Mouse (Mus musculus): ENCODE results near the gene Ofcc1. TPM values are rescaled to one million over a fixed set of nuclear protein-coding genes. Genes with fewer than 3 reads are reported as not detected.
A peak's percentile ranks its signal among the peaks of the same experiment; 100 is the strongest.

Ofcc1 gene
- polyA plus RNA-seq, 1 experiment from 2014 or later = not detected

DNA sequence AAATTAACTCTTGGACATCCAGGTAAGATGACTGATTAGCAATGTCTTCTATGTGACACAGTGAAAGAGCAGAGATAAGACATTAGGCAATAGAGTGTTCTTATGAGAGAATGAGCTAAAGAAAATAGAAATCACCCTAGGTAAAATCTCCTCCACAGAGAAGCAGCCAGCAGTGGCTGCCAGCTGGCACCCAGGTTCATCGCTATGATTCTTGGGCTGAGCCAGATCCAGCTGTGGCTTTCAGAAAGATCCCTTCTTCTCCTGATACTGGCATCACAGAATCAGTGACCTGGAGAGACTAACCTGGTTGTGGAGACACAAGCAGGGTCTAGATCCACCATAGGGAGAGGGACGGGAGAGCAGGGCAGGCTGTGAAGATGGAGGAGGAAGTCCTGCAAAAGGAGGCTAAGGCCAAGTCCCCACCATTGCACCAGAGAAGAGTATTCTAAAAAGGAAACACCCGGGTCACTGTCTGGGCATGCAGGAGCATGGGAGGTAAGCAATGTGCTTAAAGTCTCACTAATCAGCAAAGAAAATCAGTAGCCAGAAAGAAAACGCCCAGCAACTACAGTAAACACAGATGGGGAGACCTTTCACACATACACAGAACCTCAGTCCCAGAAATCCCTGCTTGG lies 46.0 kb downstream of the Ofcc1 start:
- 78% methylated on average over 4 of the region's 4 CpGs for WGBS
- ATAC-seq (replicated peaks; ENCODE audit: low FRiP score) = no peak
- H3K36me3 ChIP-seq = no peaks in the 10 kb centered on the region
- H3K4me1 ChIP-seq = 0 out of 2 replicates have a peak, but pooled peaks cover 2% of the 10 kb centered on the region
- no peak overlapping the region for H3K4me2 ChIP-seq
- no peak overlapping the region for H3K27ac ChIP-seq
- no peaks in the 10 kb centered on the region for H3K9me3 ChIP-seq (replicated peaks)
- H3K27me3 ChIP-seq = no peaks in the 10 kb centered on the region
- H3K9ac ChIP-seq = no peak overlapping the region
- no peak overlapping the region for H3K4me3 ChIP-seq (replicated peaks)

DNA sequence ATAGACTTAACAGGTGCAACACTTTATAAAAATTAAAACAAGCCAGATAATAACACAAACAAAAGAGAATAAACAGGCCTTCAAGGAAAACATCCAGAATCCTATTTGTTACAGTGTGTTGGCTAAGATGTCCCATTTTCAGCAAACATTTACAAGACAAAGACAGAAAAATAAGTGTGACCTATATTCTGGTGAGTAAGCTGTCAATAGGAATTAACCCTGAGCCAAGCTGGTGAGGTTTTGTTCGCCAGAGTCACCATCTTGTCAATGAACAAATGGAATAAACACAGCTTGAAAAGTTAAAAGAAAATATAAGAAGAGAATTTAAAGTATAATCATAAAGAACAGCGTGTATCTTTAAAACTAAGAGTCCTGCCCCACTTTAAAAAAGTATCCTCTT lies 68.4 kb downstream of the Ofcc1 start:
- no peaks in the 10 kb centered on the region for H3K4me1 ChIP-seq
- H3K27me3 ChIP-seq = no peaks in the 10 kb centered on the region
- no peak overlapping the region for H3K27ac ChIP-seq
- no peak overlapping the region for H3K4me2 ChIP-seq
- H3K4me3 ChIP-seq (replicated peaks) = no peak overlapping the region
- H3K9me3 ChIP-seq (replicated peaks) = no peaks in the 10 kb centered on the region
- no peak for ATAC-seq (replicated peaks; ENCODE audit: low FRiP score)
- H3K9ac ChIP-seq = no peak overlapping the region
- no peaks in the 10 kb centered on the region for H3K36me3 ChIP-seq
- WGBS = 81% methylated on average over 2 of the region's 2 CpGs

DNA sequence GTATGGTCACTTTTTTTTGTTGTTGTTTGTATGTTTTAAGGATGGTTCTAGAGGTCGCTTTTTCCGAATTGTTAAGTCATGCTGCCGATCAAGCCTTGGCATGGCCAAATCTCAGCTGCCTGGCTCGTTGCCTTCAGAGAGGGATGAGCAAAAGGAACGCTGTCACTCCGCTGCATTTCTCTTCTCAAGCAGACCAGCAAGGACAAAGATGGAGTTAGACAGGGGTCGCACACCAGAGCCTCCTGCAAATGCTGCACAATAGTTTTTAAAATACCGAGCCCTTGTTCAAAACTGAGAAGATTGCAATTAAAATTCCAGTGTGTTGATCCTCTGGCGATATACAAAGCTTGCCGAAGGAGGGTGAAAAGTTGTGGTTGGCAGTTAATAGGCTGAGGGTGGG lies 70.4 kb downstream of the Ofcc1 start:
- H3K36me3 ChIP-seq = no peaks in the 10 kb centered on the region
- H3K4me3 ChIP-seq (replicated peaks) = no peak overlapping the region
- no peak overlapping the region for H3K4me2 ChIP-seq
- H3K9me3 ChIP-seq (replicated peaks) = no peaks in the 10 kb centered on the region
- H3K4me1 ChIP-seq = peaks cover 8% of the 10 kb centered on the region
- no peak for ATAC-seq (replicated peaks; ENCODE audit: low FRiP score)
- no peak overlapping the region for H3K9ac ChIP-seq
- no peak overlapping the region for H3K27ac ChIP-seq
- 83% methylated on average over 10 of the region's 10 CpGs for WGBS
- H3K27me3 ChIP-seq = no peaks in the 10 kb centered on the region

DNA sequence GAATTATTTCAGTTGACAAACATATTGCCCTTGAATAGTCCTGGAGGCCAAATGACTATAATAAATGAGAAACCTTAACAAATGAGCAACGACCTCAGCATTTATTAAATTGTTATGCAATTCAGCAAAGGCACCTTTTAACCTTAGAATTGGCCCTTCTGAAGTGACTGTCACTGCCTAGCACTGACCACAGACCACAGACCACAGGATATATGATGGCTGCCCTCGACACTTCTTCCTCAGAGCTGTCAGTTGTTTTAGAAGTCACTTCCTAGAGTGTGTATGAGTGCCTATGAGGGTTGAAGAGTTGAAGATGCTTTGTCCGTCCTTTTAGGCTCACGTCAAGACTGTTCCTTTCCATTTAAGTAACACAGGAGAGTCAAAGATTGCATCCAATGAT lies 72.6 kb downstream of the Ofcc1 start:
- no peak for ATAC-seq (replicated peaks; ENCODE audit: low FRiP score)
- no peak overlapping the region for H3K27ac ChIP-seq
- no peak overlapping the region for H3K4me2 ChIP-seq
- peaks cover 16% of the 10 kb centered on the region for H3K4me1 ChIP-seq
- no peak overlapping the region for H3K9ac ChIP-seq
- H3K9me3 ChIP-seq (replicated peaks) = no peaks in the 10 kb centered on the region
- no peaks in the 10 kb centered on the region for H3K36me3 ChIP-seq
- WGBS = 84% methylated on average over 4 of the region's 4 CpGs
- no peak overlapping the region for H3K4me3 ChIP-seq (replicated peaks)
- no peaks in the 10 kb centered on the region for H3K27me3 ChIP-seq

DNA sequence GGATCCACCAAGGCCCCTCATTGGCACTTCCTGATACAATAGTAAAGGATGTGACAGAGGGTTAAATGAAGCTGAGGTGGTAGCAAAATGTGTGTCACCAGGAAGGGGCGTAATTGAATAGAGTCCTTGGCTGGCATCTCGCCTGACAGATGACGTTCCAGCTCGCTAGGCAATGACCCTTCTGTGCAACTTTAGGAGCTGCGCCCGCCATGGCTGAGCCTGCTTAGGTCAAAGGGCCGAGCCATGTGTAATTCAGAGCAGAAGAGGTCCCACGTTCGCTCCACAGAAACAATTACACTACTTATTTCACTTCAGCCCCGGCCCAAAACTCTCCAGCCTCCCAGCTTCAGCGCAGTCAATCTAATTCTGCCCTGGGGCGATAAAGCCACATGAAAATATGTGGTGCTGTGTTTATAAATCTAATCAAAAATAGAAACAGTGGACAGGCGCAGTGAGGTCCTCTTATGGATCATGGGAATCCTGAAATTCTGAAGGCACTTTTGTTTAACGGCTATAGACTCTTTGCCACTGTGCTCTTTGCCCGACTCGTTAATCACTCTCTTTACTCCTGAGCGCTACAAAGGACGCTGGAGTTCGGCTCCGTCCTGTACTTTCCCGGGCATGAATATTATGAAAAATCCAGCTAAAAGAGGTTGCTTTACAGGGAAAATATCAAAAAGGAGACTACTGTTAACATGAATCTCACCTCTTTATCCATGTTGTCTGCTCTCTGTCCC lies 73.8 kb downstream of the Ofcc1 start:
- Histone ChIP-seq H3K9me3 (replicated peaks) (no peaks in the 10 kb centered on the region), H3K4me1 (peaks cover 16% of the 10 kb centered on the region), H3K4me2 (peak overlapping the region; percentile 50), H3K36me3 (no peaks in the 10 kb centered on the region), H3K27me3 (no peaks in the 10 kb centered on the region), H3K9ac (no peak overlapping the region), H3K4me3 (replicated peaks) (peak overlapping the region; percentile 27), H3K27ac (no peak overlapping the region)
- 0 out of 2 replicates have a peak, but pooled peaks have one; percentile 52 for ATAC-seq (replicated peaks; ENCODE audit: low FRiP score)
- WGBS = 19% methylated on average over 21 of the region's 21 CpGs

DNA sequence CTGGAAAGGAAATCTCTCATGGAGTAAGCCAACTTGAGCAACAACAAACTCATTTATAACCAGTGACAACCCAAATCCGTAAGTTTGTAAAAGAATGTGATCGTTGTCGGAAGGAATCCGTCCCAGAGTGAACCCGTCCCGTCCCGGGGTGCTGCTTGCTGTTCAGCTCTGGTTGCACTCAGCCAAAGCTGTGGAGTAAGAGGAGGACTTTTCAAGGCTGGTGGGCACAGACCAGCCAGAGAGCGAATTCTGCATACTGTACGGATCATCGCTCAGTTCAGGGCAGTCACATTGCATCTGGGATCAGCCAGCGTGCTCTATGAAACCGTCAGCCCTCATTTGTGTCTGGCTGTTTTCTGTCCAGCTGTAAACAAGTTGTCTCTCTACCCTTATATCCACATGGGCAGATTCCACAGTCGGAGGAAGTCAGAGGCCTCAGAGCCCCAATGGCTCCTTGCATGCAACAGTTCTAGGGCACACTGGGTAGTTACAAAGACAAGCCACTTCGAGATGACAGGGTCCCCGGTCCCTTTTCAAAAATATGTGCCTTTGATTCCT lies 75.9 kb downstream of the Ofcc1 start:
- ATAC-seq (replicated peaks; ENCODE audit: low FRiP score) = peak; percentile 75

DNA sequence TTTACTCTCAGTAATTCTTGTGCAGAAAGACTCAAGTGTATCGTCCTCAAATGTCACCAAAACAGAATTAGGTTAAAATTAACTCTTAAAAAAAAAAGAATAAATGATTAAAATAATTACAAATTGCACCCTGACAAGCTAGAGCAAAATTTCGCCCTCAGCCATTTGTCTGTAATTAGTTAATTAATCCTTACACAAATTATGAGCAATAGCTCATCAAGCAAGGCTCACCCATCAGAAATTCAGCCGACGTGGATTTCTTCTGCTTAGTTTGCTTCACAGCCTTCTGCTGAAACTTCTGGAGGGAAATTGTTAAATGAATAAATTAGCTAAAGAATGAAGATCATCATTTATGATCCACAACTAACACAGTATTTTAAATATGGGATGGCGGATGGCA lies 80.6 kb downstream of the Ofcc1 start:
- no peak for ATAC-seq (replicated peaks; ENCODE audit: low FRiP score)

More for the DNA sequence above, 75.9 kb downstream of the Ofcc1 start:
- WGBS = 32% methylated on average over 15 of the region's 15 CpGs
- Histone ChIP-seq H3K4me1 (peaks cover 16% of the 10 kb centered on the region), H3K4me3 (replicated peaks) (no peak overlapping the region), H3K9me3 (replicated peaks) (no peaks in the 10 kb centered on the region), H3K27me3 (no peaks in the 10 kb centered on the region), H3K27ac (no peak overlapping the region), H3K4me2 (peak overlapping the region; percentile 15; the same call in 1 of the 2 replicates), H3K9ac (no peak overlapping the region), H3K36me3 (no peaks in the 10 kb centered on the region)

DNA sequence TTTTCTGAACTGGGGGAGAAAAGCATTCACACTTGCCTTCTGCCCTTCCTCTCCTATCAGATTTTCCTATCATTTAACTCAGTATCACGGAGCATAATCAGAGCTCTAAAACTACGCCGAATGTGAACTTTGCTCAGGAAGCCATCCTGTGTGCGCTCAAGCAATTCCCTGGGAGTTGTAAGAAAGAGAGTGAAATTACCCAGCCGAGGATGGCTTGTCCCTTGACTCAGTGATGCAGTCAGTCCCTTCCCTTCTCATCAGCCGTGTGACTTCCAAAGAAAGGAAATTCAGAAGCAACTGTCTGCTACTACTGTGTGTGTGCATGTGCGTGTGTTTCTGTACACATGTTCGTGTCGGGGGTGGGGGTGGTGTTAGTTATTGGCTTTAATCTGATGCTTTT lies 93.7 kb downstream of the Ofcc1 start:
- WGBS = 48% methylated on average over 9 of the region's 9 CpGs

More for the DNA sequence above, 80.6 kb downstream of the Ofcc1 start:
- 83% methylated on average over 5 of the region's 5 CpGs for WGBS
- no peak overlapping the region for H3K4me3 ChIP-seq (replicated peaks)
- H3K9ac ChIP-seq = no peak overlapping the region
- H3K4me2 ChIP-seq = no peak overlapping the region
- H3K9me3 ChIP-seq (replicated peaks) = no peaks in the 10 kb centered on the region
- no peaks in the 10 kb centered on the region for H3K36me3 ChIP-seq
- H3K4me1 ChIP-seq = peaks cover 7% of the 10 kb centered on the region
- H3K27me3 ChIP-seq = no peaks in the 10 kb centered on the region
- H3K27ac ChIP-seq = no peak overlapping the region

DNA sequence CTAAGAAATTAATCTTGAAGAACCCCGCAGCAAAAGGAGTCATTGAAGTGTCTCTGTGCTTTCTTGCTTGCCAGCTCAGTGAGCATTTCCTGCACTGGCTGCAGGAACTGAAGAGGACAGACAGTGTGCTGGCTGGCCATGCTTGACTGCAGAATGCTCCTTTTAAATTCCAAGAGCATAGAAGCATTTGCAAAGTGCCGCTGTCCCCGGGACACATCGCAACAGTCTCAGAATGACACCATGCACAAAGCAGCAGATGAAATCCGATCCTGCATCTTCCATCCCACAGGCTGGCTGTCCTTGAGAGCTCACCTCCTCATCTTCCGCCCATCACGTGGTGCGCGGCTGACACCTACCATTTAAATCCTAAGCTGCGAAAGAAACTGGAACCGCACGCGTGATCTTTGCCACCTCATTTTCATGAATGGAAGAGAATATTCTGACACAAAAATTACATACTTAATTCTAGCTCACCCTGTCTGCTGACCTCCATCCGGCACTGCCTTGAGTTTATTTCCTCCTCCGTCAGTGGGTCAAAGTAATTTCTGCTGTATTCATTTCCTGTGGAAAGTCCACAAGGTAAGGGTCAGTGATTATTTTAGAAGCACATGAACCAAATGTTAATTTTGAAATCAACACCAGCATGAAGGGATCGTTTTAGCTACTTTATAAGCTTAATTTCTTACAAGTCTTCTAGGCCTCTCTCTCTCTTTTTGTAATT lies 98.0 kb downstream of the Ofcc1 start:
- Histone ChIP-seq H3K27me3 (no peaks in the 10 kb centered on the region), H3K4me2 (peak overlapping the region; percentile 51), H3K36me3 (no peaks in the 10 kb centered on the region), H3K27ac (peak overlapping the region; percentile 18; the same call in 1 of the 2 replicates), H3K9me3 (replicated peaks) (no peaks in the 10 kb centered on the region), H3K4me1 (peaks cover 9% of the 10 kb centered on the region; the same call in 1 of the 2 replicates), H3K9ac (no peak overlapping the region), H3K4me3 (replicated peaks) (peak overlapping the region; percentile 12; the same call in 1 of the 2 replicates)
- 30% methylated on average over 16 of the region's 16 CpGs for WGBS
- peak; percentile 92 for ATAC-seq (replicated peaks; ENCODE audit: low FRiP score)

More for the DNA sequence above, 93.7 kb downstream of the Ofcc1 start:
- Histone ChIP-seq H3K27ac (no peak overlapping the region), H3K9me3 (replicated peaks) (no peaks in the 10 kb centered on the region), H3K27me3 (no peaks in the 10 kb centered on the region), H3K4me3 (replicated peaks) (no peak overlapping the region), H3K4me1 (peaks cover 9% of the 10 kb centered on the region; the same call in 1 of the 2 replicates), H3K9ac (no peak overlapping the region), H3K4me2 (no peak overlapping the region), H3K36me3 (no peaks in the 10 kb centered on the region)
- ATAC-seq (replicated peaks; ENCODE audit: low FRiP score) = peak; percentile 65

DNA sequence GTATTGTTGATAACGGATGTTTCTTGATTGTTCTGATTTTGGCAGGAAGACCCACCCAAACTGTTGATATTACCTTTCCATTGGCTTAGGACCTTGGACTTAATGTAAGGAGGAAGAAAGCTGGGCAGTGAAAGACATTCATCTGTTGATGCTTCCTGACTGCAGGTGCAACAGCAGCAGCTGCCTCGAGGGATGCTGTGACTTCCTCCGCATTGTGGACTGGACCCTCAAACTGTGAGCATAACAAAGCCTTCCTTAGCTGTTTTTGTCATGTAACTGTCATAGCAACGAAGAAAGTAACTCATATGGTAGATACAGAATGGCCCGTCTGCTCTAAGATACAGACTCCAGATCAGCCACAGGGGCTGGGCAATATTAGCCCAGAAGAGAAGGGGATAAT lies 102.5 kb downstream of the Ofcc1 start:
- ATAC-seq (replicated peaks; ENCODE audit: low FRiP score) = no peak
- H3K4me1 ChIP-seq = peaks cover 9% of the 10 kb centered on the region; the same call in 1 of the 2 replicates
- H3K9ac ChIP-seq = no peak overlapping the region
- H3K27me3 ChIP-seq = no peaks in the 10 kb centered on the region
- H3K36me3 ChIP-seq = no peaks in the 10 kb centered on the region
- H3K9me3 ChIP-seq (replicated peaks) = no peaks in the 10 kb centered on the region
- no peak overlapping the region for H3K4me2 ChIP-seq
- no peak overlapping the region for H3K4me3 ChIP-seq (replicated peaks)
- no peak overlapping the region for H3K27ac ChIP-seq
- WGBS = 85% methylated on average over 5 of the region's 5 CpGs

DNA sequence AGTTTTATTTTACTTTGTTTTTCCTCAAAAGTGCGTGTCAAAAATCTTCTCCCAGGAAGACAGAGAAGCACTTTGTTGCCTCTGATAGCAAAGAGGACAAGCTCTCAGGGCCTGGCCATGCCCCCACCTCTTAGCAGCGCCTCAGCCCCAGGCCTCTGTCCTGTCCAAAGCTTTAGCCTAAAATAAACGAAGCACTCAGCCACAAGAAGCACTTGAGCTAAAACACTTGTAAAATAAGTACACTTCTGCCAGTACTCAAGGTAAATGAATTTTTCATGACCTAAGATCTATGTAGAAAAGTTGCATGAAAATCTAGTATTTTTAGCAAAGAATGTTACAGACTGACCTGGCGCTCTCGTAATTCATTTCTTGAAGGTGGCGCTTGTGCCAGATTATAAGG lies 117.4 kb downstream of the Ofcc1 start:
- WGBS = 71% methylated on average over 6 of the region's 6 CpGs
- no peak for ATAC-seq (replicated peaks; ENCODE audit: low FRiP score)
- no peak overlapping the region for H3K4me2 ChIP-seq

DNA sequence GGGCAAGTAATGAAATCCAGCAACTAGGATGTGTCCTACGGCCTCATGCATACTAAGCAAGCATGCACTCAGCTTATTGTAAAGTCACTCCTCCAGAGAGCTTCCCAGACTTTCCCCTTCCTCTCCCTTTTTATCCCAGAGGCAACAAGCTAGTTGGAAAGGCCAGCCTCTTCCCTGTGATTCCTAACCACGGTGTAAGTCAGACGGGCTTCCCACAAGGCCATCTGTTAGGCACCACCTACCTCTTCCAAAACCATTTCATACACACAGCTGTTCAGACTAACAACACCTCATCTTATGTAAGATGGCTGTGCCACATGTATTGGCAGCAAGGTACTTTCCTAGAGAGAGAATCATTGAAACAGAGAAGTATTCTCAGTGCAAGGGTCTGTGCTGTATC lies 124.9 kb downstream of the Ofcc1 start:
- Histone ChIP-seq H3K4me2 (no peak overlapping the region), H3K27me3 (no peaks in the 10 kb centered on the region), H3K36me3 (no peaks in the 10 kb centered on the region), H3K9me3 (replicated peaks) (no peaks in the 10 kb centered on the region), H3K9ac (no peak overlapping the region), H3K27ac (no peak overlapping the region), H3K4me1 (no peaks in the 10 kb centered on the region), H3K4me3 (replicated peaks) (no peak overlapping the region)
- ATAC-seq (replicated peaks; ENCODE audit: low FRiP score) = no peak
- WGBS = 67% methylated on average over 3 of the region's 3 CpGs

More for the DNA sequence above, 117.4 kb downstream of the Ofcc1 start:
- Histone ChIP-seq H3K27me3 (no peaks in the 10 kb centered on the region), H3K36me3 (no peaks in the 10 kb centered on the region), H3K4me1 (no peaks in the 10 kb centered on the region), H3K4me3 (replicated peaks) (no peak overlapping the region), H3K9me3 (replicated peaks) (no peaks in the 10 kb centered on the region), H3K27ac (no peak overlapping the region), H3K9ac (no peak overlapping the region)
